Mouse (Mus musculus) liver, embryonic 14.5 days (tissue): ENCODE data around the gene Tmem104.

Experiments used
- CTCF ChIP-seq: IDR thresholded peaks from 2 replicates; pipeline ENCODE4 v1.5.1; 2016; ENCODE audit warnings: antibody characterized with exemption, low read depth, control low read depth
- EP300 ChIP-seq: IDR thresholded peaks from 2 replicates; pipeline ENCODE4 v1.6.1; 2016; ENCODE audit warnings: antibody characterized with exemption, low read depth

GRCm38 (mm10) chr11:115200520-115200919, 13.2 kb downstream of the Tmem104 start:
- no peak for TF ChIP-seq CTCF
- TF ChIP-seq EP300: no peak
